Mouse (Mus musculus) gastrocnemius, adult 2 months (tissue): ENCODE measurements around the gene Hipk2. TPM values are rescaled to one million over a fixed set of nuclear protein-coding genes. Genes with fewer than 3 reads are reported as not detected.

Experiments used
- DNase-seq: peaks from one replicate; pipeline ENCODE4 v3.0.0; 2022
- H3K27ac ChIP-seq: fragments of 200-600 bp; 2 replicates; pipeline ENCODE4 v1.8.1; 2022; ENCODE audit warnings: mild to moderate bottlenecking
- H3K4me3 ChIP-seq: fragments of 200-600 bp; 2 replicates; pipeline ENCODE4 v1.8.1; 2022; ENCODE audit warnings: mild to moderate bottlenecking, moderate library complexity
- CTCF ChIP-seq: fragments of 200-600 bp; IDR thresholded peaks from 2 replicates; pipeline ENCODE4 v1.8.1; 2022; ENCODE audit warnings: antibody characterized with exemption, mild to moderate bottlenecking, moderate library complexity
- intact Hi-C: fragments of 180-260 bp; cut with DNase I; formaldehyde crosslinking; loops from one replicate; pipeline ENCODE4 v1.15.1; 2025
- total RNA-seq, 2 experiments: library from RNA; stranded (reverse); gene quantifications; 2 replicates each; pipeline ENCODE4 v1.2.3; 2021

Hipk2 gene
- total RNA-seq, 2 experiments from 2014 or later = 56.2 to 120 TPM

DNA sequence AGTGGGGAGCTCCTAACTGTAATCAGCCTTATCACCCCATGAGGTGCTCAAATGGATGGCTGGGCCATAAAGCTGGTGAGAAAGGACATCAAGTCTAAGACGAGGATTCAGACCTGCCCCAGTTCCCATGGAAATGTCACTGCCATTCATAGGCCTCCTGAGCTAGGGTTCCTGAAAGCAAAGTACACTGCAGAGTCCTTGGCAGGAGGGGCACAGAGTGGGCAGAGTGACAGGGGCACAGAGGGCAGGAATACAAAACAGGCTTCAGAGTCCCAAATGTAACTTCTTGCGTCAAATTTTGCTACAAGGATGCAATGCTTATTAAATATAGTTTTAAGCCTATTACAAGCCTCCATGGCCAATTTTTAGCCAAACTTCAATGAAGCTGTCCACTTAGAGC is 60.4 kb downstream of the Hipk2 start:
- peak; percentile 40 for DNase-seq
- Histone ChIP-seq H3K27ac (peak overlapping the region; percentile 40), H3K4me3 (no peak overlapping the region)
- intact Hi-C loops = no loop called here
- no peak for TF ChIP-seq CTCF

DNA sequence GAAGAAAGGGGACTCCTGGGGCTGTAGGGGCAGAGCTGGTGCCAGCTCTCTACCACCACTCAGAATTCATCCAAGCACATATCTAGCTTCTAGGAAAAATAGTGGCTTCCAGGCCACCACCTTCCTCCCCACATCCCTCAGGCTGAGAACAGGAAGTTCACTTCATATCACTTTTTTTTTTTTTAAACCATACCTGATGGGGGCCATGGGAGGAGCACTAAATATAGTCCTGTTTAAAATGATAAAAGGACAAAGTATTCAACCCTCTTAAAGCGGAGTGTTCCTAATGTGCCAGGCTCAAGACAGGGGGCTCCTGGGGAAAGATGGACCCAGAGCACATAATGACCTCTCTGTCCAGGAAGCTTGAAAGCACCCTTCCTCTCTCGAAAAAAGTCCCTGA is 61.3 kb downstream of the Hipk2 start:
- no peak overlapping the region for H3K4me3 ChIP-seq
- intact Hi-C loops = no loop called here

DNA sequence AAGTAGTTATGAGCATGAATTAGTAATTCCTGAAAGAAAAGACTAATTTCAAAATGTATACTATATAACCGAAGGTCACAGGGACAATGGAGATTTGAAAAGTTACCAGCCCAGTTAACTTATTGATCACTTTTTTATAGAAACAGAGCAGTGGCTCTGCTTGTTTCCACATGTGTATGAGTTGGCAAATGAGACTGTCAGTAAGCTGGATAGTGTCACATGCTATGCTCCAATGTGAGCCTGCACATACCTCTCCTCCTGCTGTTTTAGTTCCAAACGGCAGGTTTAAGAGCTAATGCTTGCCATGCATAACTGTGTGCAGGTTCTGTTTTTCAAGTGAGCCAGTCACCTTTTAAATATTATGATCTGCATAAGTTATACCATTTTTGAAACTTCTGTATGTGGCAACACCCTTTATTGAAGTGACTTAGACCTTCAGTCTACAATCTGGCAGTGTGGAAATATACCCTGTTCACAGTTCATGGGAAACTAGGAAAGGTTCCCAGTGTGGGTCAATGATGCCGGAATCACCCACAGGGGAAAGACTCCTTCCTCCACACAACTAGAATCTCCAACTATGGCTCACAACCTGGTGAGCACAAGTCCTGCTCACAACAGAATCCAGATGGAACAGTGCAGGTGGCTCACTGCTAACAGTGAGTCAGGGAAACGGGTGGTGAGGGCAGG is 64.4 kb downstream of the Hipk2 start:
- H3K4me3 ChIP-seq = no peak overlapping the region
- peak overlapping the region; percentile 48; the same call in 1 of the 2 replicates for H3K27ac ChIP-seq
- intact Hi-C loops = no loop called here
- no peak for DNase-seq
- no peak for TF ChIP-seq CTCF

More for the DNA sequence above, 61.3 kb downstream of the Hipk2 start:
- no peak overlapping the region for H3K27ac ChIP-seq
- TF ChIP-seq CTCF = no peak
- no peak for DNase-seq

DNA sequence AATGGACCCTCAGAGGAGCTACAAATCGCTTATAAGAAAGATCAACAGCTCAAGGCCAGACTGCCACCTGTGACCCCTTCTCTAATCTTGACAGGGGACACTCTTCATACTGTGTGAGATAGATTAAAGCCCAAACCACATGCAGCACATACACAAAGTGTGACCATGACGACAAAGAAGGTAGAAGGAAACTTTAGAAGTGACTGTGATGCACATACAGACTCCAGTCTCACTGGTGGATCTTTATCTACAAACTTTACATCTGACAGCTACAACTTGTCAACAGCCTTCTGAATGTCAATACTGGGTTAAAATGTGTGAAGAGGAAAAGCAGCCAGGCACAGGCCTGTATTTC is 65.9 kb downstream of the Hipk2 start:
- DNase-seq = no peak
- H3K4me3 ChIP-seq = no peak overlapping the region
- TF ChIP-seq CTCF = no peak
- H3K27ac ChIP-seq = no peak overlapping the region
- intact Hi-C loops = no loop called here

DNA sequence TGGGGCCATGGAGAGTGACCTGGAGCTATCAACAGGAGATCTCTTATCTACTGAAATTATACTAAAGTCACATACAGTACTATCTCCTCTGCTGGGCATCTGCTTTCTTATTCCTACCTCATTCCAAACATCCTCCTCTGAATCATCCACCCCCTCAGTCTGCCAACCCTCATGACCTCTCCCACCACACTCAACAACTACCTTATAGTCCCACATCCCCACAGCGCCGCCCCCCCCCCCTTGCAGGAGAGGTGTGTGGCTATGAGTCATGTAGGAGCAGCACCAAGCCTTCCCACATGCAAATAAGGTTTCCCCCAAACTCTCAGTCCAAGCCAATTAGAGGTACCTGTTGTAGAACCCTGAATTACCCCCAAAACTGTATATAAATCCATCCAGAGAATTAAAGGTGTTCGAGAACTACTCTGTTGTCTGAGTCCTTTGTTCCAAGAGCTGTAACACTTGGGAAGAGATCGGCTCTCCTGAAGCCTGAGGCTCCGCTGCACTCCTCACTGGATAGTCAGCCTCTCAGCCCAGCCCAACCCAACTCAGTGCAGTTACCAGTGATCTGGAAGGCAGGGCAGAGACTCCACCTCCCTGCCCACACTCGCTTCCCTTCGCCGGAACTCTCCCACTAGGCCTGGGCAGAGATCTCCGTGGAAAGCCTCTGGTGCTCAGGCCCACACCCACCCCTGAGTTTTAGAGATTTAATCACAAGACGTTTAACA is 66.4 kb downstream of the Hipk2 start:
- peak; percentile 22 for DNase-seq
- intact Hi-C loops = no loop called here
- Histone ChIP-seq H3K27ac (no peak overlapping the region), H3K4me3 (no peak overlapping the region)
- TF ChIP-seq CTCF = no peak

DNA sequence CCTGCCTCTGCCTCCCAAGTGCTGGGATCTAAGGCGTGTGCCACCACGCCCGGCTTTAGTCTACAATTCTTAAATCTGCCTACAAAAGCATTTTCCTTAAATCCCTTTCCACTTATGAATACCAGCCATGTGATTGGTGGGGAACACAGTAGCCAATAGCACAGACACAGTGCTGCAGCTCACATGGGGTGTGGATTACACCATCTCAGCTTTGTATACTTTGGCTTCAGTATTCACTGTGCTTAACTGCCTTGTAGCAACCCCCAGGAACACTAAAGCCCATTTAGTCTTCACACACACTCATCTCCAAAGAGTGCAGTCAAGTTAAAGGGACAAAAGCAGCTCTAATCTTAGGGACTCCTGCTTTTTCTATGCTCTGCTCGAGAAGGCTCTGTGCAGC is 67.6 kb downstream of the Hipk2 start:
- intact Hi-C loops = no loop called here
- no peak overlapping the region for H3K4me3 ChIP-seq
- DNase-seq = no peak
- TF ChIP-seq CTCF = no peak
- H3K27ac ChIP-seq = no peak overlapping the region

DNA sequence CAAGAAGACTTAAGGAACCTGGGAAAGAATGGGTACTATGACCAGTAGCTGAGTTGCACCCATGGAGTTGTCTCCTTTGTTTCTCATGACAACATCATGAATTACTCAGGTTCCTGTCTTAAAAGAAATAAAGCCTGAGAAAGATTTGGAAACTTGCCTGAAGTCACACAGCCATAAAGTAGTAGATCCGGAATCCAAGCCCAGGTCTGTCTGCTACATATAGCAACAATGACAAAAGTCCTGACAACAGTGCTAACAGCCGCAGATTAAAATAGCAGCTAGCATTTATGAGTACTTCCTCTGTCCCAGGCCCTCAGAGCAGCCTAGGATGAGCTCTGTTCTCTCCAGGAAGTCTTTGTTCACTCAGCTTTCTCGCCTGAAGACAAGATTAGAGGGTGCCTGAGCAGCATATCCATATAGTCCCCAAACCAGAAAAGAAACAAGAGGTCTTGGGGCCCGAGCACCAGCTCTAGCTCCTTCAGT is 69.0 kb downstream of the Hipk2 start:
- intact Hi-C loops = no loop called here
- TF ChIP-seq CTCF = no peak
- no peak for DNase-seq
- Histone ChIP-seq H3K4me3 (no peak overlapping the region), H3K27ac (no peak overlapping the region)

DNA sequence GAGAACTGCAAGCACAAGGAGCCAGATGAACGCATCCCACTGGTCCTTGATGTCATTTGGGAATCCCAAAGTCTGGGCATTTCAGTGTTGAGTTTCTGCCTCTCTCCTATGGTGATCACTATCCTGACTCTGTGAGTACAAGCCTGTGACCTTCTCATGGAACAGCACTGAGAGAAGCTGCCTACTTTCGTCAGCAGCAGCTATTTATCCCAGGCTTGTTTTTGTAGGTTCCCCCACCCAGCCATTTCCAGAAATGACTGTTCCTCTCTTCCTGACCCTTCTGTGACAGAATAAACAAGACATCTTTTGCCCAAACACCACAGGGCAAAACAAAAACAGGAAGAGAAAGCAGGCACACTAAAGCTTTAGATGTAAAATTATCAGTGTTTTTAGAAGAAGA is 70.4 kb downstream of the Hipk2 start:
- Histone ChIP-seq H3K4me3 (no peak overlapping the region), H3K27ac (no peak overlapping the region)
- intact Hi-C loops = no loop called here
- DNase-seq = no peak
- no peak for TF ChIP-seq CTCF

DNA sequence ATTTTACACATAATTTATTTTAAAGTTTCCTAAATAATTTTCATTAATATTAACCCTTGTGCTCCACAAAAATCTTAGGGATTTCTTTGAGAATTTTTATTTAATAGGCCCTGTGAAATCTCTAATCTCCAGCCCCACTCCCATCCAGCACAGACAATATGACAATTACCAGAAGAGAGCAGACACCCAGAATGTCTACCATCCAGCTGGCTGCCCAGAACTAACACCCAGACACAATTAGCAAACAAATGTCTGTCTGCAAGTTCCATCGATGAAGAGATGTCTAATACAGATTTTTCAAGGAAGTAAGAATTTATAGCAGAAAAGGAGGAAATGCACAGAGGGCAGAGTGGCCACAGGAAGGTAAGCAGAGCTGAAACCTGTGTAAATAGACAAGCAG is 74.7 kb downstream of the Hipk2 start:
- no peak overlapping the region for H3K4me3 ChIP-seq
- intact Hi-C loops = no loop called here
- H3K27ac ChIP-seq = no peak overlapping the region
- TF ChIP-seq CTCF = no peak
- DNase-seq = no peak

DNA sequence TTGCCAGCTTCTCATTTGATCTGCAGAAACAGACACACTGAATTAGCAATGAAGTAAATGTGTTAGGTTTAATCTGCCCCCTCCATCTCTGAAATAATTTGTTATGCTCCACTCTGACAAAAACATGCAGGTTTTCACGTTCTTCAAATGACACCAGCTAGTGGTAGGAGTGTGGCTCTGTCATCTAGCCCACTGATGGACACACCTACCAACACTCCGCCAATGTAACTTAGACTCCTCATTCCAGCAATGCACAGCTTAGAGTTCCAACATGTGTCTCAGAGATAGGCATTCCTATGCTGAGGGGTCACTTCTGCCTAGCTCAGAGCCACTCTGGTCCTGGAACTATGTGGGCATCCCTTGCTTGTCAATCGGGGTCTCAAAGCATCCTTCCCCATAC is 78.4 kb downstream of the Hipk2 start:
- no peak for TF ChIP-seq CTCF
- no peak for DNase-seq
- Histone ChIP-seq H3K27ac (0 out of 2 replicates have a peak overlapping the region, but pooled peaks have one; percentile 83), H3K4me3 (no peak overlapping the region)
- intact Hi-C loops = loop anchor here (5.0 kb wide), 1 partner anchor 75 kb away; no protein-coding TSS in a partner anchor

DNA sequence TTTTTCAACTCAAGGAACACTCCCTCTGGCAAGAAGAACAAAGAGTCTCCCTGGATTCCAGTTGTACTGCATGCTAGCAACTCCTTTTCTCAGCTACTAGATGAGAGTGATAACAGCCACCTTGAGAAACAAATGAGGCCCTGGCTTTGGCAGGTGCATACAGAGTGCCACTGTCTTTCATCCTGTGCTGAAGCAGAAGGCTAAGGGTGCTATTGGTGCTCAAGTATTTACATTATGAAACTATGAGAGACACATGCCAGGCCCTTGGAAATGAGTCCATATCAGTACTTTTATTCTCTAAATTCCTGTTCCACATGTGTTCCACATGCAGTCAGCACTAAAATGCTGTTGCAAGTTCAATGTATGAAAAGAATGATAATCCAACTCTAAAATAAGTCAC is 79.0 kb downstream of the Hipk2 start:
- intact Hi-C loops = loop anchor here (5.0 kb wide), 1 partner anchor 75 kb away; no protein-coding TSS in a partner anchor
- no peak for TF ChIP-seq CTCF
- H3K27ac ChIP-seq = 0 out of 2 replicates have a peak overlapping the region, but pooled peaks have one; percentile 83

DNA sequence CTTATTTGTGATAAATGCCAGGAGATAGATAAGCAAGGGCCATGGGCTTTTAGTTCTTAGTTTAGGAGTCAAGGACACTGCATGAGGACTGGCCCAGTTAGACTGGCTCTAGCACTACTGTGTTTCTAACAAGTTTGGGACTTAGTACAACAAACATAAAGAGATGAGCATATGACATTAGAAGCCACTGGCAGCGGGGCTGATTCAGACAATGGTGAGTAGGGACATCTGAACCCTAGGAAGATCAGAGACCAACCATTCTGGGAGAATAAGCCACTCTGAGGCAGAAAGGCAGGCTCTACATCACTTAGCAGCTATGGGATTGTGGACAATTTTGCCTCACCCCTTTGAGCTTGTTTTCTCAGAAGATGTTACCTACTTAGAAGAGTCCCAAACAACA is 79.6 kb downstream of the Hipk2 start:
- intact Hi-C loops = loop anchor here (5.0 kb wide), 1 partner anchor 76 kb away; no protein-coding TSS in a partner anchor
- TF ChIP-seq CTCF = no peak
- DNase-seq = no peak
- peak overlapping the region; percentile 83 for H3K27ac ChIP-seq
- H3K4me3 ChIP-seq = no peak overlapping the region

More for the DNA sequence above, 79.0 kb downstream of the Hipk2 start:
- no peak overlapping the region for H3K4me3 ChIP-seq
- DNase-seq = no peak

DNA sequence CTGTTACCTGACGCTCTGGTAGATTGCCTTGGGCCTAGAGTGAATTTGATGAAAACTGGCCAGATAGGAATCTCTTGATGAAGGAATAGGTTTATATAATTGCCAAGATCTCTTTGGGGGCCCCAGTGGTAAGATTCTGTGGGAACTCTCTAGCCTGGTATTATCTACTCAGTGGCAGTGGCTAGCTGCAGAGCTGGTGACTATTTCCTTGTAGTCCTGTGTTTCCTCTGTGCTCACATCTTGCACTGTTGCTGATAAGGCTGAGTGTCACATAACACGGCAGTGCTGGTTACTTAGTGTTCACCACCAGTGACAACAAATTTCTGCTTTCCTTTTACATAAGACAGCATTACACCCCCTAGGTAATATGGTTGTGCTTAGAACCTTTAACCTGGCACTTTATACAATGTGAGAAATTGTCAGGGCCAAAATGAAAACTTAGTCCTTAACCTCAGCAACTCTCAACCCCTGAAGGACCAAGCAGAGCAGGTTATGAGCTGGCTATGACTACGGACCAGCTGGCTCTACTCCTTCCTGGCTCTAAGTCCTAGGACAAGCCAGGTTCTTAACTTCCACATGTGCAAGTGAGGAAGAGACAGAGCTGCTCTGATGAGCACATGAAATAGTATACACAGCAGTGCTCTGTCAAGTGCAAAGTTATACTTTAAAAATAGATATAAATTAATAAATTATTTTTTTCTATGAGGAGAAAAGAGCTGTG is 80.7 kb downstream of the Hipk2 start:
- Histone ChIP-seq H3K27ac (peak overlapping the region; percentile 83), H3K4me3 (no peak overlapping the region)
- no peak for TF ChIP-seq CTCF
- DNase-seq = peak; percentile 68
- intact Hi-C loops = loop anchor here (5.0 kb wide), 1 partner anchor 77 kb away; no protein-coding TSS in a partner anchor
